Mouse (Mus musculus) small intestine, adult 2 months (tissue): ENCODE data around the gene Raet1d.
"Not testable (repeated sequence)": the region's sequence is repeated elsewhere in the genome, so short reads cannot be mapped to it uniquely, and the experiment has no call there.

Experiments
- CTCF ChIP-seq: fragments of 200-500 bp; IDR thresholded peaks from 2 replicates; pipeline ENCODE4 v1.5.1; 2012; ENCODE audit warnings: low read depth, mild to moderate bottlenecking, control low read depth, inconsistent platforms, low read length, moderate library complexity, mixed read lengths; ENCODE audit not compliant: insufficient replicate concordance, insufficient read length; ENCODE audit errors: extremely low read depth
- POLR2A ChIP-seq: fragments of 200-500 bp; IDR thresholded peaks from 2 replicates; pipeline ENCODE4 v1.6.1; 2012; ENCODE audit warnings: low read depth, mild to moderate bottlenecking, control low read depth, inconsistent platforms, low read length, moderate library complexity

GRCm38 (mm10) chr10:22361415-22362352 is 1.3 kb downstream of the Raet1d start:
- not testable (repeated sequence) for TF ChIP-seq CTCF, POLR2A
